Mouse (Mus musculus): ENCODE data around the gene Scn4b. TPM values are rescaled to one million over a fixed set of nuclear protein-coding genes. Genes with fewer than 3 reads are reported as not detected.

The Scn4b gene
- polyA plus RNA-seq, 1 experiment from 2014 or later, result 0.46 TPM

DNA sequence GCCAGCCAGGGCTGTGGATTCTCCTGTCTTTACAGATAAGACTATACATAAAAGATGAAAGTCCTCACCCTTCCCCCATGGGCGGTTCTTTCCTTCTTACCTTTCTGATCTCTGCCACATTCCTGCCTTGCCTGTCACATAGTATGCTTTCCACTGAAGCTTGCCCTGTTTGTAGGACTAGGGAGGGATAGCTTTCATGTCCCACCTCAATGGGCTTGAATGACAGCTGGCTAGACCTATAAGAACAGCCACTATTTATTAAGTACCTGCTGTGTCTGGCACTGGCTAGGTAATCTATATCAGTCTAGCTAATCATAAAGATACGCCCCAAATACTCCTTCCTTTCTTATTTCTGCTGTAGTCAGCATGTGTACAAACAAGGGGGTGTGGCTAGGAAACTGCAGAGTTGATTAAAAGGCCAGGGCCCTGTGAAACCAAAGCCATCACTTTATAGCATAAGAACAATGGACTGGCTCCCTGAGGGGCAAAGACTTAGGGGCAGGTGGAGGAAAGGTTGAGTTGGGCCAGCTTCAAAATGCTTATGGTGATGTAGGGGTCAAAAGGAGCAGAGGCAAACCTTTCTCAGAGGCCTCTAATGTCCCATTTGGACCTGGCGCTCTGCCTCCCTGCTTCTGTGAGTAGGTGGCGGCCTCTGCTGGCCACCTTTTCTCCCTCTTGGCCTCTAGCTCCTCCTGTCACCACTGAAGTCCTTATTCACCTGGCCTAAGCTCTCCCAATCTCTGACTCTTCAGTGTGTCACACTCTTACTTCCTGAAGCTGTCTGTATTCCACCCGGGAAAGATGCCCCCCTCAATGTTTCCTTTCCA is 4.5 kb upstream of the Scn4b start:
- no peak for ATAC-seq (ENCODE audit: insufficient number of reproducible peaks, low FRiP score, low TSS enrichment, low read depth)
- 28% methylated on average over 5 of the region's 5 CpGs for WGBS
- Histone ChIP-seq H3K4me1 (peaks cover 14% of the 10 kb centered on the region), H3K4me2 (no peak overlapping the region), H3K4me3 (no peak overlapping the region), H3K27ac (no peak overlapping the region), H3K9ac (no peak overlapping the region), H3K9me3 (no peaks in the 10 kb centered on the region), H3K27me3 (peaks cover 40% of the 10 kb centered on the region), H3K36me3 (no peaks in the 10 kb centered on the region)

- Histone ChIP-seq H3K4me1 (peaks cover 24% of the 10 kb centered on the region), H3K4me2 (no peak overlapping the region), H3K27ac (no peak overlapping the region), H3K9ac (no peak overlapping the region), H3K36me3 (no peaks in the 10 kb centered on the region), H3K9me3 (no peaks in the 10 kb centered on the region), H3K4me3 (no peak overlapping the region), H3K27me3 (peaks cover 68% of the 10 kb centered on the region)
- 27% methylated on average over 7 of the region's 7 CpGs for WGBS
- no peak for ATAC-seq (ENCODE audit: insufficient number of reproducible peaks, low FRiP score, low TSS enrichment, low read depth)
These were observed 1.6 kb upstream of the Scn4b start for GRCm38 (mm10) chr9:45136442-45137169.

- ATAC-seq (ENCODE audit: insufficient number of reproducible peaks, low FRiP score, low TSS enrichment, low read depth), result no peak
- Histone ChIP-seq H3K9me3 (no peaks in the 10 kb centered on the region), H3K27ac (no peak overlapping the region), H3K9ac (0 out of 2 replicates have a peak overlapping the region, but pooled peaks have one; percentile 20), H3K36me3 (no peaks in the 10 kb centered on the region), H3K4me1 (peaks cover 25% of the 10 kb centered on the region), H3K4me3 (peak overlapping the region; percentile 55), H3K4me2 (peak overlapping the region; percentile 98), H3K27me3 (peaks cover 80% of the 10 kb centered on the region)
- 4% methylated on average over 7 of the region's 7 CpGs for WGBS
These were observed 887 bp downstream of the Scn4b start for GRCm38 (mm10) chr9:45139082-45139481.

- Histone ChIP-seq H3K9ac (no peak overlapping the region), H3K4me1 (peaks cover 30% of the 10 kb centered on the region), H3K36me3 (no peaks in the 10 kb centered on the region), H3K27me3 (peaks cover 83% of the 10 kb centered on the region), H3K4me2 (no peak overlapping the region), H3K9me3 (no peaks in the 10 kb centered on the region), H3K27ac (no peak overlapping the region), H3K4me3 (no peak overlapping the region)
- WGBS, result 40% methylated on average over 7 of the region's 7 CpGs
- no peak for ATAC-seq (ENCODE audit: insufficient number of reproducible peaks, low FRiP score, low TSS enrichment, low read depth)
These were observed 2.8 kb downstream of the Scn4b start for GRCm38 (mm10) chr9:45140945-45141344.

GRCm38 (mm10) chr9:45142686-45143085 is 4.5 kb downstream of the Scn4b start:
- no peak overlapping the region for H3K4me2 ChIP-seq
- peaks cover 78% of the 10 kb centered on the region for H3K27me3 ChIP-seq
- WGBS, result 55% methylated on average over 3 of the region's 3 CpGs
- no peaks in the 10 kb centered on the region for H3K36me3 ChIP-seq
- no peak overlapping the region for H3K9ac ChIP-seq
- peaks cover 28% of the 10 kb centered on the region for H3K4me1 ChIP-seq
- H3K27ac ChIP-seq, result no peak overlapping the region
- no peak for ATAC-seq (ENCODE audit: insufficient number of reproducible peaks, low FRiP score, low TSS enrichment, low read depth)
- H3K9me3 ChIP-seq, result no peaks in the 10 kb centered on the region
- H3K4me3 ChIP-seq, result no peak overlapping the region

DNA sequence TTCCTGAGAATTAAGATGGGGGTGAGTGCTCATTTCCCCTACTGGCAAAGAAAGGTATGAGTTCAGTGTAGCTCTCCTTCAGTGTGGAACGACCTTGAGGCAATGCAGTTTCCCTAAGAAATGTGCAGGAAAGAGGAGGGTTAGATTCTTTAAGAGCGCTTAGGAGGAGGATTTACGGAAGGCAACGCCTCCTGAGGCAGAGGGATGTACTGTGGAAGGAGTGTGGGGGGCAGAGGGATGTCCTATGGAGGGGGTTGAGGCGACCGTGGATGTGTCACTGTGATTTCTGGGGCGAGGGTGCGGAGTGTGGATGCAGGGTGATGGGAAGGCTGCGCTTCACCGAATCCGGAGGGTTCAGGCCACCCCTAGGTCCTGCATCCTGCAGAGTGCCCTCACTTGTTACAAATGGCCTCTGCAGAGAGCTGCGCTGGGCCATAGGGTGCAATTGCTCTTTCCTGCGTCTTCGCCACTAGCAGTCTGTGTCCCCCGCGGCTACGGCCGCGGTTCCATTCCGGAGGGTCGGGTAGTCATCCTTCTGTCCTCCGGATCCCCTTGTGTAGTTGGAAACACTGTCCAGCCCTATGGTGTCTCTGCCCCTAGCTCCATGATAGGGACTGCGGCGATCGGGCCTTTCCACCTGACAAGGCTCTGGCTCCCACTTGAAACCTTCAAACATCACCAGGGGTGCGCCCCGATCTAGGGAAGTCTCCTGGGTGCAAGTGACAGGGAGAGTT is 7.5 kb downstream of the Scn4b start:
- WGBS, result 3% methylated on average over 27 of the region's 27 CpGs
- no peak for ATAC-seq (ENCODE audit: insufficient number of reproducible peaks, low FRiP score, low TSS enrichment, low read depth)

GRCm38 (mm10) chr9:45146267-45146597 is 8.0 kb downstream of the Scn4b start:
- peaks cover 52% of the 10 kb centered on the region for H3K27me3 ChIP-seq
- H3K9ac ChIP-seq, result peak overlapping the region; percentile 21; the same call in 1 of the 2 replicates
- no peak for ATAC-seq (ENCODE audit: insufficient number of reproducible peaks, low FRiP score, low TSS enrichment, low read depth)
- H3K36me3 ChIP-seq, result no peaks in the 10 kb centered on the region
- no peaks in the 10 kb centered on the region for H3K9me3 ChIP-seq
- H3K4me1 ChIP-seq, result peaks cover 10% of the 10 kb centered on the region
- 0% methylated on average over 5 of the region's 5 CpGs for WGBS
- H3K4me2 ChIP-seq, result peak overlapping the region; percentile 84
- H3K27ac ChIP-seq, result no peak overlapping the region
- H3K4me3 ChIP-seq, result peak overlapping the region; percentile 40

More for the DNA sequence above, 7.5 kb downstream of the Scn4b start:
- Histone ChIP-seq H3K27me3 (peaks cover 57% of the 10 kb centered on the region), H3K4me3 (peak overlapping the region; percentile 40), H3K36me3 (no peaks in the 10 kb centered on the region), H3K27ac (no peak overlapping the region), H3K4me2 (peak overlapping the region; percentile 84), H3K9me3 (no peaks in the 10 kb centered on the region), H3K9ac (peak overlapping the region; percentile 21; the same call in 1 of the 2 replicates), H3K4me1 (peaks cover 10% of the 10 kb centered on the region)

DNA sequence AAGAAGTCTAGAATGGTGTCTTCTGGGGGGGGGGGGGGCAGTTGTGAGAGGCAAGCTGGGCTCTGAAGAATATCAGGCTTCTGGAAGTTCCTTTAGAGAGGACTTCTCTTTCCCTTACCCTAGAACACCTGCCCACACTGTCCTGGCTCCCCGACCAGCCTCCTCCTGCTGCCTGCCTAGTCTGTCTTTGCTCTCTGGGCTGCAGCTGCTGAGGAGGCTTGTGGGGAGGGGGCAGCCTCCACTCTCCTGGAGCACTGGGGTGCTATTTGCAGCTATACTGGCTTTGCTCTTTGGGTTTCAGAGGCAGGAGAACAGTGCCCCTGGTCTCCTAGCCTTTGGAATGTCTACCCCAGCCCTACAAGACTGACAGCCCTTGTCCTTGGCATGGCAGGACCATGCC is 12.7 kb downstream of the Scn4b start:
- ATAC-seq (ENCODE audit: insufficient number of reproducible peaks, low FRiP score, low TSS enrichment, low read depth), result no peak
- H3K4me2 ChIP-seq, result no peak overlapping the region
- WGBS, result 43% methylated on average over 1 of the region's 1 CpGs

DNA sequence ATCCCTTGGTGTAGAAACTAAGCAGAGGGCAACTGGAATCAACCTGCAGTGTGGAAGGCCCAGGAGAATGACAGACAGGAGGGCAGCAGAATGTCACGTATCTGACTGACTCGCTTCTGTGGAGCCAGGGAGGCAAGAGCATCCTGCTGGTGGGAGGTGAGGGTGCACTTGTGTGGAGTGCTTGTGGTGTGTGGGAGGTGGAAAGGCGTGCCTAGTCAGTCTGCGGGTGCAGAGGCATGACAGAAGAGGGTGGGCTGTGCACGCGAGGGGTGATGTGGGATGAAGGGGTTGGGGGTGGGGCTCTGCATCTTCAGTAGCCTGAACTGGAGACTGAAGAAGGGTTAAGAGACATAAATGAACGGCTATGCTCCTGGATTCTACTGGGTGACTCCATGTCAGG is 15.2 kb downstream of the Scn4b start:
- Histone ChIP-seq H3K27ac (no peak overlapping the region), H3K9me3 (no peaks in the 10 kb centered on the region), H3K9ac (no peak overlapping the region), H3K4me2 (no peak overlapping the region), H3K36me3 (no peaks in the 10 kb centered on the region), H3K4me1 (no peaks in the 10 kb centered on the region), H3K4me3 (no peak overlapping the region), H3K27me3 (peaks cover 6% of the 10 kb centered on the region; the same call in 1 of the 2 replicates)
- ATAC-seq (ENCODE audit: insufficient number of reproducible peaks, low FRiP score, low TSS enrichment, low read depth), result no peak
- 67% methylated on average over 7 of the region's 7 CpGs for WGBS

More for the DNA sequence above, 12.7 kb downstream of the Scn4b start:
- Histone ChIP-seq H3K4me3 (no peak overlapping the region), H3K4me1 (peaks cover 2% of the 10 kb centered on the region), H3K36me3 (no peaks in the 10 kb centered on the region), H3K27ac (no peak overlapping the region), H3K9ac (no peak overlapping the region), H3K9me3 (no peaks in the 10 kb centered on the region), H3K27me3 (peaks cover 21% of the 10 kb centered on the region)

DNA sequence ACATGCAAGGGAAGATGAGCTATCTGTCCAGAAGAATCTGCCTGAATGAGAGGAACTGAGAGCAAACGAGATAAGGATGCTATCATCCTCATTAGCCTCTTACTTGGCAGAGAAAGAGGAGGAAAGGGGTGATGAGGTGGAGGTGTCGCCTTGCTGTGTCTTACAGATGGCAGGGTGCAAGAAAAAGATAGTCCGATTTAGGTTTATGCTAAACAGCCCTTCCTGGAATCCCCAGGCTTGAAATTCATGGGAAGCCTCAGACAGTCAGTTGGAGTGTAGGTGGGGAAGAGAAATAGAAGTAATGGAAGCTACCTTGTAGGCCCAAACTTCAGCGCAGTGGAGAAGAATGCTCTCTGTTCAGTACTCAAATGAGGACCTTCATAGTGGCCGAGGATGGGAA is 29.7 kb downstream of the Scn4b start:
- no peak for ATAC-seq (ENCODE audit: insufficient number of reproducible peaks, low FRiP score, low TSS enrichment, low read depth)
- Histone ChIP-seq H3K27ac (no peak overlapping the region), H3K9me3 (no peaks in the 10 kb centered on the region), H3K4me3 (no peak overlapping the region), H3K4me1 (no peaks in the 10 kb centered on the region), H3K4me2 (no peak overlapping the region), H3K9ac (no peak overlapping the region), H3K27me3 (no peaks in the 10 kb centered on the region), H3K36me3 (no peaks in the 10 kb centered on the region)
- WGBS, result 75% methylated on average over 5 of the region's 5 CpGs

- no peak overlapping the region for H3K4me3 ChIP-seq
- no peak overlapping the region for H3K27ac ChIP-seq
- ATAC-seq (ENCODE audit: insufficient number of reproducible peaks, low FRiP score, low TSS enrichment, low read depth), result no peak
- no peaks in the 10 kb centered on the region for H3K4me1 ChIP-seq
- H3K9ac ChIP-seq, result no peak overlapping the region
- no peak overlapping the region for H3K4me2 ChIP-seq
- 82% methylated on average over 5 of the region's 5 CpGs for WGBS
- H3K36me3 ChIP-seq, result no peaks in the 10 kb centered on the region
- H3K27me3 ChIP-seq, result no peaks in the 10 kb centered on the region
- no peaks in the 10 kb centered on the region for H3K9me3 ChIP-seq
These were observed 32.0 kb downstream of the Scn4b start for GRCm38 (mm10) chr9:45170150-45170549.
